Mouse (Mus musculus) CH12.LX (cell line): ENCODE measurements around the gene Srgap1. TPM values are rescaled to one million over a fixed set of nuclear protein-coding genes. Genes with fewer than 3 reads are reported as not detected.
A peak's percentile ranks its signal among the peaks of the same experiment; 100 is the strongest.

ENCODE experiments used
- DNase-seq: peaks from one replicate; pipeline ENCODE4 v3.0.0-alpha.2; 2013; ENCODE audit errors: extremely low read depth
- H3K27ac ChIP-seq: 2 replicates; pipeline ENCODE4 v1.5.1; 2012; ENCODE audit warnings: low read depth, mild to moderate bottlenecking, control low read depth, moderate library complexity; ENCODE audit not compliant: insufficient read depth
- H3K27me3 ChIP-seq: replicated peaks from 2 replicates; pipeline ENCODE3; 2012; ENCODE audit warnings: inconsistent platforms
- H3K36me3 ChIP-seq, 2 experiments: replicated peaks in 1 of 2; 2 replicates each; pipeline versions ENCODE3 to v1.6.1; 2012; ENCODE audit warnings: inconsistent platforms in 1 of 2, low read length in 1 of 2, mild to moderate bottlenecking in 1 of 2, mixed read lengths in 1 of 2, moderate library complexity in 1 of 2; ENCODE audit not compliant: control insufficient read depth in 1 of 2, insufficient read depth in 1 of 2
- H3K4me1 ChIP-seq, 2 experiments: 2 replicates each; pipeline ENCODE4 v1.6.1; 2012; ENCODE audit warnings: inconsistent platforms in 1 of 2, moderate library complexity in 1 of 2; ENCODE audit not compliant: insufficient read depth in 2 of 2, control insufficient read depth in 1 of 2
- H3K4me2 ChIP-seq: 2 replicates; pipeline ENCODE4 v1.6.1; 2012; ENCODE audit warnings: low read depth, mild to moderate bottlenecking, control low read depth; ENCODE audit not compliant: poor library complexity, insufficient read depth, severe bottlenecking
- H3K4me3 ChIP-seq, 3 experiments: fragments of 150-350 bp in 1 of 3; sonication (generic) in 1 of 3; replicated peaks in 1 of 3; 2 replicates each; pipeline versions ENCODE3 to v1.5.1; 2011 to 2012; ENCODE audit warnings: low read depth in 2 of 3, low read length in 2 of 3, mild to moderate bottlenecking in 2 of 3, moderate library complexity in 2 of 3, control low read depth in 1 of 3, improper control_type of control experiment in 1 of 3, inconsistent platforms in 1 of 3, mixed read lengths in 1 of 3; ENCODE audit not compliant: poor library complexity in 1 of 3
- H3K79me2 ChIP-seq: replicated peaks from 2 replicates; pipeline ENCODE4 v1.6.1; 2012; ENCODE audit warnings: mild to moderate bottlenecking, moderate library complexity; ENCODE audit not compliant: control insufficient read depth, poor library complexity, insufficient read depth, severe bottlenecking; ENCODE audit errors: extremely low read depth
- H3K9ac ChIP-seq: 2 replicates; pipeline ENCODE4 v1.6.1; 2012; ENCODE audit warnings: low read depth, mild to moderate bottlenecking, control low read depth, moderate library complexity; ENCODE audit not compliant: insufficient read depth
- H3K9me3 ChIP-seq: replicated peaks from 2 replicates; pipeline ENCODE3; 2012; ENCODE audit warnings: low read length, inconsistent platforms, mixed read lengths
- BHLHE40 ChIP-seq: IDR thresholded peaks from 2 replicates; pipeline ENCODE4 v1.6.1; 2011; ENCODE audit warnings: mild to moderate bottlenecking, low read depth, low read length, improper control_type of control experiment
- CHD1 ChIP-seq: IDR thresholded peaks from 2 replicates; pipeline ENCODE4 v1.6.1; 2012; ENCODE audit warnings: low read depth, low read length, improper control_type of control experiment, inconsistent platforms
- CHD2 ChIP-seq: IDR thresholded peaks from 2 replicates; pipeline ENCODE4 v1.6.1; 2011; ENCODE audit warnings: low read length, improper control_type of control experiment
- CTCF ChIP-seq, 2 experiments: IDR thresholded peaks in 1 of 2; conservative IDR thresholded peaks in 1 of 2; 2 replicates each; pipeline ENCODE4 v1.5.1; 2011 to 2012; ENCODE audit warnings: low read depth in 2 of 2, low read length in 2 of 2, improper control_type of control experiment in 1 of 2, inconsistent platforms in 1 of 2, mild to moderate bottlenecking in 1 of 2, moderate library complexity in 1 of 2
- E2F4 ChIP-seq: IDR thresholded peaks from 2 replicates; pipeline ENCODE4 v1.6.1; 2011; ENCODE audit warnings: low read depth, low read length, improper control_type of control experiment; ENCODE audit not compliant: insufficient replicate concordance
- ELF1 ChIP-seq: IDR thresholded peaks from 2 replicates; pipeline ENCODE4 v1.6.1; 2014; ENCODE audit warnings: low read depth, mild to moderate bottlenecking, inconsistent platforms, low read length, improper control_type of control experiment
- EP300 ChIP-seq: IDR thresholded peaks from 2 replicates; pipeline ENCODE4 v1.6.1; 2011; ENCODE audit warnings: low read length, improper control_type of control experiment
- ETS1 ChIP-seq: conservative IDR thresholded peaks from 2 replicates; pipeline ENCODE4 v1.6.1; 2012; ENCODE audit warnings: low read depth, mild to moderate bottlenecking, inconsistent platforms, low read length, improper control_type of control experiment, moderate library complexity
- GABPA ChIP-seq: IDR thresholded peaks from 2 replicates; pipeline ENCODE4 v1.6.1; 2012; ENCODE audit warnings: low read depth, low read length, improper control_type of control experiment, inconsistent platforms; ENCODE audit not compliant: insufficient replicate concordance
- IRF4 ChIP-seq: IDR thresholded peaks from 2 replicates; pipeline ENCODE4 v1.6.1; 2014; ENCODE audit warnings: low read depth, mild to moderate bottlenecking, inconsistent platforms, low read length, improper control_type of control experiment
- JUND ChIP-seq: conservative IDR thresholded peaks from 2 replicates; pipeline ENCODE4 v1.6.1; 2011; ENCODE audit warnings: low read depth, low read length, improper control_type of control experiment
- KAT2A ChIP-seq: IDR thresholded peaks from 2 replicates; pipeline ENCODE4 v1.6.1; 2012; ENCODE audit warnings: low read length, improper control_type of control experiment, inconsistent platforms; ENCODE audit not compliant: insufficient replicate concordance
- MAFK ChIP-seq: IDR thresholded peaks from 2 replicates; pipeline ENCODE4 v1.6.1; 2011; ENCODE audit warnings: low read length, improper control_type of control experiment; ENCODE audit not compliant: insufficient replicate concordance
- MAX ChIP-seq: IDR thresholded peaks from 2 replicates; pipeline ENCODE4 v1.6.1; 2011; ENCODE audit warnings: low read length, improper control_type of control experiment
- MXI1 ChIP-seq: IDR thresholded peaks from 2 replicates; pipeline ENCODE4 v1.6.1; 2011; ENCODE audit warnings: mild to moderate bottlenecking, low read depth, low read length, improper control_type of control experiment
- MYC ChIP-seq: IDR thresholded peaks from 2 replicates; pipeline ENCODE4 v1.6.1; 2011; ENCODE audit warnings: low read depth, mild to moderate bottlenecking, improper control_type of control experiment, low read length
- NELFE ChIP-seq: IDR thresholded peaks from 2 replicates; pipeline ENCODE4 v1.6.1; 2011; ENCODE audit warnings: low read depth, low read length, improper control_type of control experiment
- NRF1 ChIP-seq: IDR thresholded peaks from 2 replicates; pipeline ENCODE4 v1.6.1; 2014; ENCODE audit warnings: low read depth, mild to moderate bottlenecking, inconsistent platforms, low read length, improper control_type of control experiment, moderate library complexity
- PAX5 ChIP-seq: IDR thresholded peaks from 2 replicates; pipeline ENCODE4 v1.6.1; 2012; ENCODE audit warnings: low read length, inconsistent platforms, mixed read lengths
- POLR2A ChIP-seq: IDR thresholded peaks from 2 replicates; pipeline ENCODE4 v1.6.1; 2011; ENCODE audit warnings: low read depth, mild to moderate bottlenecking, improper control_type of control experiment, low read length
- POLR2AphosphoS2 ChIP-seq: IDR thresholded peaks from 2 replicates; pipeline ENCODE4 v1.6.1; 2011; ENCODE audit warnings: low read depth, low read length, improper control_type of control experiment
- RAD21 ChIP-seq: IDR thresholded peaks from 2 replicates; pipeline ENCODE4 v1.6.1; 2011; ENCODE audit warnings: low read depth, mild to moderate bottlenecking, low read length, improper control_type of control experiment, moderate library complexity
- RCOR1 ChIP-seq: conservative IDR thresholded peaks from 2 replicates; pipeline ENCODE4 v1.6.1; 2012; ENCODE audit warnings: low read depth, mild to moderate bottlenecking, inconsistent platforms, low read length, improper control_type of control experiment
- SIN3A ChIP-seq: IDR thresholded peaks from 2 replicates; pipeline ENCODE4 v1.6.1; 2012; ENCODE audit warnings: low read length, improper control_type of control experiment, inconsistent platforms
- SMC3 ChIP-seq: IDR thresholded peaks from 2 replicates; pipeline ENCODE4 v1.6.1; 2011; ENCODE audit warnings: low read depth, low read length, improper control_type of control experiment
- TCF12 ChIP-seq: IDR thresholded peaks from 2 replicates; pipeline ENCODE4 v1.6.1; 2014; ENCODE audit warnings: low read depth, mild to moderate bottlenecking, inconsistent platforms, low read length, improper control_type of control experiment
- UBTF ChIP-seq: IDR thresholded peaks from 2 replicates; pipeline ENCODE4 v1.6.1; 2012; ENCODE audit warnings: low read depth, mild to moderate bottlenecking, inconsistent platforms, low read length, improper control_type of control experiment, moderate library complexity
- USF2 ChIP-seq: conservative IDR thresholded peaks from 2 replicates; pipeline ENCODE4 v1.6.1; 2011; ENCODE audit warnings: low read depth, low read length, improper control_type of control experiment
- ZC3H11A ChIP-seq: IDR thresholded peaks from 2 replicates; pipeline ENCODE4 v1.6.1; 2012; ENCODE audit warnings: low read depth, mild to moderate bottlenecking, inconsistent platforms, low read length, improper control_type of control experiment
- ZMIZ1 ChIP-seq: IDR thresholded peaks from 2 replicates; pipeline ENCODE4 v1.6.1; 2012; ENCODE audit warnings: low read depth, mild to moderate bottlenecking, inconsistent platforms, low read length, improper control_type of control experiment
- ZNF384 ChIP-seq: IDR thresholded peaks from 2 replicates; pipeline ENCODE4 v1.6.1; 2012; ENCODE audit warnings: low read depth, low read length, improper control_type of control experiment, inconsistent platforms
- dilution Hi-C: fragments of 300-500 bp; cut with MboI; formaldehyde crosslinking; loops from 2 replicates; pipeline ENCODE4 v1.14.3; 2020; ENCODE audit warnings: low sequenced_read_pairs; ENCODE audit not compliant: extremely low pct_unique_long_range_greater_than_20kb, extremely low pct_ligation_motif_present
- in situ Hi-C: fragments of 300-500 bp; cut with MboI; formaldehyde crosslinking; loops from 3 replicates; pipeline ENCODE4 v1.14.3; 2019; ENCODE audit warnings: low sequenced_read_pairs, low pct_ligation_motif_present, low pct_unique_long_range_greater_than_20kb, mixed read lengths
- polyA plus RNA-seq: library from polyadenylated mRNA; unstranded; fragments of >175 nt; gene quantifications from 2 replicates; pipeline ENCODE4 v1.2.1, GENCODE M21; 2012; ENCODE audit warnings: low read depth; ENCODE audit not compliant: insufficient read length
- total RNA-seq, 2 experiments: library from RNA; depleted of rRNA; stranded (reverse); fragments of 300-350 nt in 1 of 2; fragments of >200 nt in 1 of 2; gene quantifications; 2 replicates each; pipeline ENCODE4 v1.2.3; 2012 to 2014

Gene Srgap1
- total and polyA plus RNA-seq, 3 experiments, result not detected

- no peak for DNase-seq
- Histone ChIP-seq H3K79me2 (peaks cover 7% of the 10 kb centered on the region), H3K27ac (no peak overlapping the region), H3K4me1 (peaks cover 0 to 26% of the 10 kb centered on the region in 2 experiments; a peak in 2 of 4 replicates), H3K9ac (no peak overlapping the region), H3K36me3 (peaks cover 24 to 43% of the 10 kb centered on the region in 2 experiments), H3K4me3 (no peak overlapping the region), H3K9me3 (peaks cover 9% of the 10 kb centered on the region), H3K27me3 (no peaks in the 10 kb centered on the region), H3K4me2 (no peak overlapping the region)
- dilution Hi-C loops, result no loop called here
- no peak for TF ChIP-seq NELFE
- in situ Hi-C loops, result no loop called here
Observed at GRCm38 (mm10) chr10:121742336-121742735, 304.8 kb downstream of the Srgap1 start.

DNA sequence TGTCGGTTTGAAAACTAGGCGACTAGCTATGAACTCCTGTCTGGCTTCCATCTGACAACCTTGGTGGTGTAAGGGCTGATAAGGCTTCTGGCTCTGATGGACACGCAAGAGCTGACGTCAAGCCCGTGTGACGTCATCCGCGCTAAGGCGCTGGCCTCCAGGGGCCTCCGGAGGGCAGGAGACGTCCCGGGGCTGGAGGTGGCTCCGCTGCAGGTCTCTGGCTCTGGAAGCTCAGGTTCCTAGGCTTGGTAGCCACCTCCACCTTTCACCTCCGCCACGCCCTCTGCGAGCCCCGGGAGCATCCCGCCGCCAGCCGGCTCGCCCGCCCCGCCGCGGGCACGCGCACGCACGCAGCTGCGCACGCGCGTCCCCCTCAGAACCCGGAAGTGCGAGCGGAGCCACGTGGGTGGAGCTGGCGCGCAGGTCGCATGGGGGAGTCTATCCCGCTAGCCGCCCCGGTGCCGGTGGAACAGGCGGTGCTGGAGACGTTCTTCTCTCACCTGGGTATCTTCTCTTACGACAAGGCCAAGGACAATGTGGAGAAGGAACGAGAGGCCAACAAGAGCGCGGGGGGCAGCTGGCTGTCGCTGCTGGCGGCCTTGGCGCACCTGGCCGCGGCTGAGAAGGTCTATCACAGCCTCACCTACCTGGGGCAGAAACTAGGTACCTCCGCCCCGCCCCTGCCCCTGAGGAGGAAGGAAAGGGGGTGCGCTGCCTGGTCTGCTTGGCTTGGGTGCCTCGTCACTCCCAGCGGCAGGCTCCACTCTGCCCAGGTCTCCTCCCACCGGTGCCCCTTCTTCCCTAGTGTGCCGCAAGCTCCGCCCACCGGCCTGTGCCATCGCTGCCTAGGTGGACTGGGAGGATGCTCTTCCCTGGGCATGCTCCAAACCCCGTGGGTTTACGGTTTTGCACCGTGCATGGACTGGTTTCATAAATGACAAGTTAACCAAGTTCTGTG lies 307.3 kb downstream of the Srgap1 start, which contains the start of gene BC048403:
Gene BC048403 (plus strand): TSS at position 390 of the 958 bp plus-strand sequence.
- dilution Hi-C loops, result no loop called here
- in situ Hi-C loops, result no loop called here
- H3K36me3 ChIP-seq, result peaks cover 3 to 18% of the 10 kb centered on the region in 2 experiments
- H3K4me1 ChIP-seq, result peaks cover 0 to 26% of the 10 kb centered on the region in 2 experiments; a peak in 2 of 4 replicates
- H3K4me3 ChIP-seq, result peak within 1 kb of the TSS; percentile 80 to 94 (median 89)
- H3K27ac ChIP-seq, result no peak within 1 kb of the TSS
- no peaks in the 10 kb centered on the region for H3K27me3 ChIP-seq
- peaks cover 4% of the 10 kb centered on the region for H3K9me3 ChIP-seq
- H3K9ac ChIP-seq, result peak within 1 kb of the TSS; percentile 47
- peaks cover 7% of the 10 kb centered on the region for H3K79me2 ChIP-seq
- peak; percentile 79 for DNase-seq
- H3K4me2 ChIP-seq, result peak within 1 kb of the TSS; percentile 70
- TF ChIP-seq ZNF384 (no peak), CHD2 (no peak), E2F4 (no peak), RAD21 (no peak), ZMIZ1 (peak; percentile 59), BHLHE40 (peak; percentile 70; the same call in 1 of the 2 replicates), NELFE (peak; percentile 91), ELF1 (peak; percentile 100), CHD1 (no peak), GABPA (peak; percentile 79), MAX (peak; percentile 98), ETS1 (no peak), USF2 (no peak; the same call in 1 of the 2 replicates), MXI1 (peak; percentile 100), MAFK (no peak), IRF4 (peak; percentile 43; the same call in 1 of the 2 replicates), ZC3H11A (no peak), KAT2A (no peak), JUND (0 out of 2 replicates have a peak, but pooled peaks have one; percentile 24), TCF12 (peak; percentile 63; the same call in 1 of the 2 replicates), EP300 (no peak), PAX5 (no peak), SIN3A (peak; percentile 96), POLR2A (peak; percentile 93), POLR2AphosphoS2 (peak; percentile 65; the same call in 1 of the 2 replicates), MYC (peak; percentile 97), UBTF (no peak), NRF1 (peak; percentile 90), CTCF (conservative IDR thresholded peaks at IDR 0.05 in 1 of 2, IDR thresholded peaks at IDR 0.05 in 1 of 2; ENCODE audit: low read depth in 2 of 2, low read length in 2 of 2) (no peak), SMC3 (no peak), RCOR1 (no peak)
